Mouse (Mus musculus): ENCODE measurements around the gene Apoh.

Apoh gene

DNA sequence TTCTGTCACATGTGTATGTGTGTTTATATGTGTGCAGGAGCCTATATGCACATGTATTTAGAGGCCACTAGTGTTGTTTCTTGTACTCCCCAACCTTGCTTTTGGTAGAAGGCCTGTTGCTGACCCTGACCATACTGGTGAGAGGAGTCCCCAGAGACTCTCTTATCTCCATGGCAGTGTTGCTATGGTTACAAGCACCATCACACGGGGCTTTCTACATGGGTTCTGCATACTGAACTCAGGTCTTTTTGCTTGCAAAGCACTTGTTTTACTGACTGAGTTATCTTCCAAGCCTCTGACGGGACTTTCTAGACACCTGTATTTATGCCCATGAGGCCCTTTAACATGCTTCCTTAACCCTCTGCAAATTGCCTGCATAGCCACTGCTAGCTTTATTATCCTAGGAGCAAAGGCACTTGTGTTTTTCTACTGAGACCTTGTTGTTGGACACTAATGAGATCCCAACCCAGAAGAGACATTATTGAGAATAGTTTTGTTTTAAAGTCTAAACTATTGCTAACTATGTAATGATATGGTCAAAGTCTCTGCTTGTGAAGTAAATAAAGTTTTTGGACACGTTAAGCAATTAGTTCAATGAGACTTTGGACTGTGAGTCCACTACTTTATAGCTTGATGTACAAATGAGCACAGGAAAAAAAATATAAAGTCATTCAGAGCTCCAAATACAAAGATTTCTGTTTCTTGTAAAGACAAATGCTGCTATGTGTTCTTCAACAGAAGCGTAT is 41.9 kb downstream of the Apoh start:
- no peak for DNase-seq

- no peak for DNase-seq
Measured at GRCm38 (mm10) chr11:108385666-108386024, 42.5 kb downstream of the Apoh start.

GRCm38 (mm10) chr11:108395061-108395460 is 51.9 kb downstream of the Apoh start:
- DNase-seq = no peak

DNA sequence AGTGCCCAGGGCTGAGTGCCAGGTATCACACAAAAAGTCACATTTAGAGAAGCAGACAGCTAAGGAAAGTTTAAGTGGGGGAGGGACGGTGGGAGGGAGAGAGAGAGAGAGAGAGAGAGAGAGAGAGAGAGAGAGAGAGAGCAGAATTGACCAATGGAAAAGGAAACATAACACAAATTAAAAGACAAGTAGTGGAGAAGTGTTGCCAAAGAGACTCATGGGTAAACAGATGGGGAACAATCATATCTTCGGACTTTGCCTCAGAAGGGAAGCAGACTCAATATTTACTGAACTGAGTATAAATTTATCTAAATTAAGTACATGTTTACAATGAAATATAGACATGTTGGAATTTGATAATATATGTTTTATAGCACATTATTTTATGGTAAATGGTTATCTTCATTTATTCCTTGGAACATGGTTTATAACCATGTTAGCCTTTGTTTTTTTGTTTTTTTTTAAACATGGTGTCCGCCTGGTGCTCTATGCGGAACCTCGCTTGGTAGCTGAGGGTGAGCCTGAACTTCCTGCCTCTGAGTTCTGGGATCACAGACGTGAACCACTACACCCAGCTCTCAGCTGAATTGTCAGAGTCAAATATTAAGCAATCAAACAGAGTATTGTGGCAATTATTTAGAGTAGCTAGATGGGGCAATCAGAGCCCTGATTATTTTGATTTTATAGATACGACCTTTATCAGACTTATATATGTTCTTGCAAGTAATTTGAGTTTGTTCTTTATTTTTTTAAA is 53.1 kb downstream of the Apoh start:
- no peak for DNase-seq

- no peak for DNase-seq
Measured at GRCm38 (mm10) chr11:108409876-108410644, 66.9 kb downstream of the Apoh start.

DNA sequence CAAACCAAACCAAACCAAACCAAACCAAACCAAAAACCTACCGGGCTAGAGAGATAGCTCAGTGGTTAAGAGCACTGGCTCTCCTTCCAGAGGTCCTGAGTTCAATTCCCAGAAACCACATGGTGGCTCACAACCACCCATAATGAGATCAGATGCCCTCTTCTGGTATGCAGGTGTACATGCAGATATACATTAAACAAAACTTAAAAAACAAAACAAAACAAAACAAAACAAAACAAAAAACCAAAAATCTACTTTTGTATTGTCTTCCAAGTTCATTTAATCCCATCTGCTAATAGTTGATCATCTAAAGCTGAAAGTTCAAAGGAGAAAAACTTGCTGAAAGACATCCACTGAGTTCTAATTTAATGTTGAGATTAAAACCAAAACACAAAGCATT is 73.2 kb downstream of the Apoh start:
- DNase-seq = no peak

DNA sequence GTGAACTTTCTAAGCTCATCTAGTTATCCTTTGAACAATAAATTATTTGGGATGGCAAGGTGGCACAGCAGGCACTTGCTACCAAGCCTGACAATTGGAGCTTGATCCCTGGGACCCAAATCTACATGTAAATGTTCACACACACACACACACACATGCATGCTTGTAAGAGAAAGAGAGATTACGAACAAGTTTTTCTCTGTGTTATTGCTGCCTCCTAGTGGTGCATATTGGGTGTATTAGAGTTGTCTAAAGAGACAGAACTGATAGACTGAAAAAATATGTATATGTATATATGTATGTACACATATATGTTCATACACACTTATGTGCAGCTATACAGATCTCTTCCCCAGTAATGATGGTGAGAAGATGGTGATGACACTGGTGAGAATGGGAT is 75.4 kb downstream of the Apoh start:
- DNase-seq = no peak

DNA sequence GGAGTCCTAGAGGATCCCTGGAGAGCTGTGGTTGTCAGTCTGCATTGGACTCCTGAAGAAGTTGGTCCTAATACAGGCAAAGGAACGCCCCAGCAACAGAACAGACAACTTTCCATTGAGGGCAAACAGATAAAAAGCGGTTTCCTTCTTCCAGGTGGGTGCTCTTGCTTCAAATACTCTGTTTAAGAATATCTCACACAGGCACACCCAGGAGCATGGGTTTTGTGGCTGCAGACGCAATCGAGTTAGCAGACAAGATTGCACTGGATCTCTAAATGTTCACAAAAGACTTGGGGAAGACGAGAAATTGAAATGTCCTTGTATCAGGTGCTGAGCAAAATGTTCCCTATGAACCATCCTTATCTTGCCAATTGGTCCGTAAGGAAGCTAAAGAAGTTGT is 76.1 kb downstream of the Apoh start:
- DNase-seq = no peak

- DNase-seq = no peak
Measured at GRCm38 (mm10) chr11:108420751-108421150, 77.6 kb downstream of the Apoh start.

- DNase-seq = no peak
Measured at GRCm38 (mm10) chr11:108423221-108423620, 80.1 kb downstream of the Apoh start.

- no peak for DNase-seq
Measured at GRCm38 (mm10) chr11:108424111-108424510, 81.0 kb downstream of the Apoh start.

GRCm38 (mm10) chr11:108424889-108425591 is 81.9 kb downstream of the Apoh start, which contains the start of gene Cep112:
Cep112 (plus strand) TSS chr11:108425192.
- peak; percentile 84 to 92 for DNase-seq

DNA sequence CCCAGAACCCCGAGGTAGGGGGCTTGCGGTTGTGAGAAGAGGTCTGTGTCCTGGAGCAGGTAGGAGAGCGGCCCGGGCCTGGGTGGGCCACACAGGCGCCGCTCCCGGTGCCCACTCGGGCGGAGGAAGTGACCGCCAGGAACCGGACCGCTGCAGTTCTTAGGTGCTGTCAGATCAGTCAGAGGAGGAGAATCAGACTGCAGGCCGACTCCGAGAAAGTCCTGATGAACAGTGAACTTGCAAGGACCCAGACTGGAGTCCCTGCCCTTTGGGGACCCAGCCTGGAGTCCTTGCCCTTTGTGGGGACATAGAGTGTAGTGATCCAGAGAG is 82.4 kb downstream of the Apoh start:
- DNase-seq = no peak

GRCm38 (mm10) chr11:108426086-108426485 is 82.9 kb downstream of the Apoh start:
- no peak for DNase-seq

DNA sequence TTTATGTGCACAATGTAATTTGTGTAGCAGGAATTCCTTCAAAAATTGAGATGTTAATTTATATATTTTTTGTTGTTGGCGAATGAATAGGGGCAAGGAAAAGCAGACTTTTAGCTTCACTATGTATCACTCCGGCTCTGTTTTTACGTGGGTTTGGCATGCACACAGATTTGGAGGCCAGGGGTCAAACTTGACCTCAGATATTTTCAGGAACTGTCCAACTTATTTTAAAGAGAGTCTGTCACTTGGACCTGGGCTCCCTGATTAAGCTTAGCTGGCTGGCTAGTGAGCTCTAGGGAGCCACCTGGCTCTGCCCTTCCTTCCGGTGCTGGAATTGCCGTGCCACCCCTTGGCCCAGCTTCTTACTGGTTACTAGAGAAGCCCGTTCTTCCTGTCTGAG is 84.0 kb downstream of the Apoh start:
- no peak for DNase-seq

GRCm38 (mm10) chr11:108429076-108429475 is 85.9 kb downstream of the Apoh start:
- DNase-seq = no peak

DNA sequence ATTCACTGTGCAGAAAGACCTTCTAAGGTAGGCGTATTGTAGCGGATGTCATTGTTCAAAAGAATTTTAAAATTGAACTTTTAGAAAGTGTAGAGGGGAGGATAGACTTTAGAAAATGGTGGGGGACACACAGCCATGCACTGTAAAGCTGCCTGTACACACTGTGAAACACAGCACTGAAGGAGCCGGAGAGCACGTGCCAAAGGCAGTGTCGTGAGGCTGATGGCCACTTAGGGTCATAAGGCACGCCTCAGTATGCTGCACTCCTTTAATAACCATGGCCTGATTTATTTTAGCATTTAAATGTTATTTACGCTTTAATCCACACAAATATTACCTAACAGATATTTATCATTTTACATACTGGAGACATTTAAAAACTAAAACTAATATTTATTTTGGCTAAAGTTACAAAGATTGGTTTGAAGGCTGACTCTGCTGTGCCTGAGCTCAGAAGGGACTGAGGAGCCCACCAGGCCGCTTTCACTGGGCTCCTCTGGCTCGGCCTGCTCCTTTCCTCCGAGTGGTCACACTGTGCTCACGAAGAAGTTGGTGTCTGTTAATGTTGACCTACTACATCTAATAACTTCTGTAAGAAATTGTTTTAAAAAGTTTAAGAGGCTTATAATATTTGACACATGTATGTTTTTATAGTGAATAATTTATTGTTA is 100.9 kb downstream of the Apoh start:
- no peak for DNase-seq

- peak; percentile 6 to 13 for DNase-seq
Measured at GRCm38 (mm10) chr11:108447148-108447547, 104.0 kb downstream of the Apoh start.

- DNase-seq = peak; percentile 53 to 57
Measured at GRCm38 (mm10) chr11:108449811-108450210, 106.7 kb downstream of the Apoh start.

- DNase-seq = no peak
Measured at GRCm38 (mm10) chr11:108459599-108459998, 116.4 kb downstream of the Apoh start.

Measured in thymus, postnatal 36 days (tissue).